Mouse (Mus musculus) c-Kit-positive CD71-positive TER-119-positive erythroid progenitor cells, embryonic 14.5 days (primary cell): Measurements from ENCODE around the gene Arhgap24.

Experiments
- DNase-seq: peaks from one replicate; pipeline ENCODE4 v3.0.0-alpha.2; 2013; ENCODE audit warnings: low spot score

Gene Arhgap24

DNA sequence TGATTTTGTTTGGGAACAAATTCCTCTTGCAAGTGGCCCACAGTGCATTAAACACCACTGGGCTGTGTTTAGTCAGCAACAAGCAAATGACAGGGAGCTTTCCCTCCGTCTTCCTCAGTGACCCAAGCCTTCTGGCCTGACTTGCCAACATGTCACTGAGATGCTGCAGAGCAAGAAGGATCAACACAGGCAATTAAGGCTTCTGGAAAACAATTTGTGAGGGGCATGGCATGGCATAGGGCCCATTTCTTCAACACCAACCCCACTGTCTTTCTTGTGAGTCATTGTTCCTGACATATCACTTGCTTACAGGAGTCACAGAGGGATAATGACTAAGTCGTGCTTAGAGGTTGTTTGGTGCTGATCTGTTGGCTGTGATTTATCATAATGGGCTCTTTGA lies 196.0 kb downstream of the Arhgap24 start:
- DNase-seq = no peak

DNA sequence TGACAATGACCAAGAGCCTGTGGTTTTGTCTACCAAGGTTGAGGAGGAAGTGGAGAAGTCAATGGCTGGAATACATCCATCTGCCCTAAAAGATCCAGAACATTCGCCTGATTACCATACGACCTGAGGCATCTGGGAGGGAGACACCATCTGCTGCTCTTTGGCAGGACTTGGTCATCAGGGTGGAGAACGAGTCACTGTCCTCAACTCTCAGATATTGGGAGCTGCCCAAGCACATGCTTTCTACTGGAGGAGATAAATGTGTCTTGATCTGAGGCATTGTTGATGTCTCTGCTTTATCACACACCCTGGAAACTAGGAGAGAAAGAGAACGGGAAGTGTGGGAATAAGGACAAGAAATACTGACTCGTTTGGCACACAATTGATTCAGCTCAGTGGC lies 206.5 kb downstream of the Arhgap24 start:
- no peak for DNase-seq

DNA sequence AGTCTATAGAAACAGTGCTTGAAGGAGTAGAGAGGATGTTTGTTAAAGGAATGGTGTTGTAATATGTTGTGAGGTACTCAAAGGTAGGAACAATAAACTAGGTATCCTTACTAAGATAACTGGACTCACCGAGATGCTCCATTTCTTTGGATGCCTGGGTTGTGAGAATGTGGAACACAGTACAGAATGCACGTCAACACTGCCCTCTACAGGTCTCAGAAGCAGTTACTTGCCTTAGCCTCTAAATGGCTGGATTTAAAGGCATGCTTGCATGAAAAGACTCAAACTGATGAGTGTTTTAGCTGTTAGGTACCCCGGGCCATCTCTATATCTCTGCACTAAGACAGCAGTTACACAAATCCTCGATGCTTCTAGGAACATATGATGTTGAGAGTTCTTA lies 211.3 kb downstream of the Arhgap24 start:
- peak; percentile 3 for DNase-seq

DNA sequence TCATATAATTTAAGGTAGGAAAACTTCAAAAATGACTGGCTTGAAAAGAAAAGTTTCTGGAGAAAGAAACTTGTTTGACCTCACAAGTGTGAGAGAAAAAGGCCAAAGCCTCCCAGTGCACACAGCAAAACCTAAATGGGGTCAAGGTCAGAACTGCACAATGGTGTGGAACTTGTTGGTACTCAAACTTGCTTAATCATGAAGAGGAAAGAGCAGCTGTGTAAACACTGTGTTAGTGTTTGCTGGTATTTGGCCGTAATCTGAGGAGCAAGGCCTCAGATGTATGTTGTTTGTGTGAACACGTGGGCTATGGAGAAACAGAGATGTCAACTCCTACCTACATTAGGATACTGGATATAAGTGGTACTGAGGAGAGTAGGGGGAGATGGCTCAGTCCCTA lies 212.0 kb downstream of the Arhgap24 start:
- no peak for DNase-seq

DNA sequence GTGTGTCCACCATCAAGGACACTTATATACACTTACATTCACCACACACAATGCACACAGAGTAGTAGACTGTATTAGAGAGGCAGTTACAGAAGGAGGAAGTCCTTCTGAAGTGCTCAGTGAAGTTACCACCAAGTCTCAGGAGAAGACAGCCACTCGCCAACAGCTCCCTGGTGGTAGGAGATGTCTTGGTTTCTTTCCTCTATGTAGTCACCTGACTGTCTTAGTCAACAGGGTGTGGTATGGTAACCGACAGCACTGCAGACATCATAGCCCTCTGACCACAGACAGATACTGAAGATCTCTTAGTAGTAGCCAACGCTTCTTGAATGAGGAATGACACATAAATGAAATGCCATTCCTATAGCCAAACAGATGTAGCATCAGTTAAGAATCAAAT lies 212.7 kb downstream of the Arhgap24 start:
- no peak for DNase-seq

DNA sequence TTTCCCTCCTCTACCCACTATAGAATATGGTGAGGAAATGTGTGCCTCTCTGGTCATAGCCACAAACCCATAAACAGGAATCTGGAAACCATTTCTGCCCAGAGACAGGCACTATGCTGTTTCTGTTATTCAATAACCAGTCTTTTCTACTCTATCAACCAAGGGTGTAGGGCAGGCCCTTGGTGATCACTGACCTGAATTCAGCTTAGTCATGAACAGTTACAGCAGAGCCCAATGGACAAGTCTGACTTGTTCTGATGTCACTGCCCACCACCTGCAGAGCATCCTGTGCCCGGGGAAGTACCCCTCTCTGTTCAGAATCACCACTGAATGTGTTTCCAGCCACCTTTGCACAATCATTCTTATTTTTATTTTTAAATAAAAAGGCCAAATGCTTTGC lies 216.6 kb downstream of the Arhgap24 start:
- DNase-seq = no peak

DNA sequence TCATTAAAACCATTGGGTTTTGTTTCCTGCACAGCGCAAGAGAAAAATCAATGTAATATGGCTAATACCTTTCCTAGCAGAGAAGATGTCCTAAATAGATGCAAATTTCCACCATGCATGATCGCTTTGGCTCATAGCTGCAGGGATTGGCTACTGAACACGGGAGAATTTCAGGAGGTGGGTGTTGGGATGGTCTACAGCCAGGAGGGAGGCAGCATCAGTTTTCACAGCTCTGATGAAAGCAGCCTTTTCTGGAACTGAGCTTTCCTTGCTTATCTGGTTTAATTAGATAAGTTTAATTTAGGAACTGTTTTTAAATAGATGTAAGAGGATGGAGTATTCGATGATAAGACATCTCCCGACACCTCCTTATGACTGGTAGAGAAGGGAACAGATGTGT lies 217.2 kb downstream of the Arhgap24 start:
- DNase-seq = no peak

DNA sequence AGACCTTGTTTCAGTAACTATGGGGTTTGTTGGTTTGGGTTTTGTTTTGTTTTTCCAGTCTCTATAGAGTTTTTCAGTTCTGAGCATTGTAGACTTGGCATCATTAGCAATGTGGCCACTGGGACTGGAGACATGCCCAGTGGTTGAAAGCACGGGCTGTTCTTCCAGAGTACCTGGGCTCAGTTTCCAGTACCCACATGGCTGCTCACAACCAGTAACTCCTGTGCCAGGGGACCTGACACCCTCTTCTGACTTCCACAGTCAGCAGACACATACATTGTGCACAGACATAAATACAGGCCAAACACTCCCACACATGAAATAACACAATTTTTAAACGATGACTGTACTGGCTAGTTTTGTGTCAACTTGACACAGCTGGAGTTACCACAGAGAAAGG lies 217.7 kb downstream of the Arhgap24 start:
- DNase-seq = no peak

DNA sequence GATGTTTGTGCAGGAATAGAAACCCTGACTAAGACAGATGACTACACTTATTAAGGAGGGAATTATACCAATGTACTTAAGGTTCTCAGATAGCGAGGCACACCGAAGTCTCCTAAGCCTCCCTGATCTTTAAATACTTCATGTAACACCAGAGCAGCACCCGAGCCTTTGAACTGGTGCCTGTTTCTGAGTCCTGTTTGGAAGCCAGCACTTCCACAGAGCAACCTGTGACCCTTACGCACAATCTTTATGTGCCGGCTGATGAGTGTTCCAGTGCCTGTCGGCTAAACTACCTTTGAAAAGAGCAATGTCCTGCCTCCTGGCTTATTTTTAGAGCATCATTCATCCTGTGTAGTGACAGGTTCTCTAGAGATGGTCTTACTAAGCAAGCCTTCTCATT lies 221.4 kb downstream of the Arhgap24 start:
- no peak for DNase-seq

DNA sequence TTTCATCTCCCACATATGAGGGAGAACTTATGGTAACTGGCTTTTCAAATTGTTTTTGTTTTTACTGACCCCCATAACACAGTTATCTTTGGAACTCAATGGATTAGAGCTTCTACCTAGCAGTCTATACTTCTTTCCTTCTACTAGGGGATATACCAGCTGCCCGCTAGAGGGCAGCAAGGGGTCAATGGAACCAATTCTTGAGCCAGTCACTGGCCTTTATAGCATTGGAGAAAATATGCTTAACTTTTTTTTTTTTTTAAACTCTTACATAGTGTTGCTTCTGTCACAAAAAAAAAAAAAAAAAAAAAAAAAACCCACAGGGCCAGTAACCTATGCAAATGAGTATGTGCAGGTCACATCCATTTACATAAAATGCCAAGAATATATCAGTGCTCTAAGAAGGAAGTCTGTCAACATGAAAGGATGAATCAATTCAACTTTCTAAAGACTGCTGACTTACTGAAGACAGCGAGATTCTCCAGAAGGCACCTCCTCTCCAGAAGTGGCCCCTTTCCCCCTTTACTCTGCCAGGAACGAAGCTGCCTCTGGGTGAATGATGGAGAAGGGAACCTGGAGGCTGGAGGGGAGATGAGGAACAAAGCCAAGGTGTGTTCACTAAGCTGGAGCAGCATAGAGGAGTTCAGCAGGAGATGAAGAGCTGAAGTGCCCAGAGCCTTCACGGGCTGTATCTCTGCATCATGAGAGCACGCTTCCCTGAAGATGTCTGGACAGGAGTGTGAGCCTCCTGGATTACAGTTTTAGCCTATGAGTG lies 222.3 kb downstream of the Arhgap24 start:
- DNase-seq = peak; percentile 31

DNA sequence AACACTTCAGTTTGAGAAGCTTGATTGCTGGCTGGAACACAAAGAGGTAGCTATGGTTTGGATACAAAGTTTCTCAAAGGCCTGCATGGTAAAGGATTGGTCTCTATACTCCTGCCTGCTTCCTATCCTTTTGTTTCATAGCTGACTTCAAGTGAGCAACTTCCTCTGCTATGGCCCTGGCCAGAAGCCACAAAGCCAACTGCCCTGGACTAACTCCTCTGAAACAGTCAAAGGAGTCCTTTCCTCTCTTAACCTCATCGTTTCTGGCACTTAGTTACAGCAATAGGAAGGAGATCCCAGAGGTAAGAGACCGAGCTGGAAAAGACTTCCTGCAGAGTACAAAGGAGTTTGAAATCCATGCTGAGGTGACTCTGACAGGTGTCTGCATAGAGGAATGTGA lies 224.0 kb downstream of the Arhgap24 start:
- no peak for DNase-seq

DNA sequence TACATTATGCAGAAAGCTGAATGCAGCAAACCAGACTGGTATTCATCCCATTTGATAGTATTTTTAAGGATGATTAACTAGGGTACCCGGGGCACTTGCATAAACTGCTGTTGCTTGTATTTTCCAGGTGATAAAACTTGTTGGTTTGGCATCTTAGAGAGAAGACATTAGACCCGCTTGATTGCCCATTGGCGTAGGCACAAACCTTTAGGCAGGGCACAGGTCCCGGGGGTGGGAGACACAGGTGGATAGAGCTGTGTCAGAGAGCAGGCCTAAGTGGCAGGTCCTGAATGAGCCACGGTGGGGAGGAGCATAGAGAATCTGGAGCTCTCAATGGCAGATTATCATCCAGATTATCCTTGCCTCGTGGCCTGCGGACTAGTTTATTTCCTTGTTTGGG lies 229.1 kb downstream of the Arhgap24 start:
- DNase-seq = no peak

DNA sequence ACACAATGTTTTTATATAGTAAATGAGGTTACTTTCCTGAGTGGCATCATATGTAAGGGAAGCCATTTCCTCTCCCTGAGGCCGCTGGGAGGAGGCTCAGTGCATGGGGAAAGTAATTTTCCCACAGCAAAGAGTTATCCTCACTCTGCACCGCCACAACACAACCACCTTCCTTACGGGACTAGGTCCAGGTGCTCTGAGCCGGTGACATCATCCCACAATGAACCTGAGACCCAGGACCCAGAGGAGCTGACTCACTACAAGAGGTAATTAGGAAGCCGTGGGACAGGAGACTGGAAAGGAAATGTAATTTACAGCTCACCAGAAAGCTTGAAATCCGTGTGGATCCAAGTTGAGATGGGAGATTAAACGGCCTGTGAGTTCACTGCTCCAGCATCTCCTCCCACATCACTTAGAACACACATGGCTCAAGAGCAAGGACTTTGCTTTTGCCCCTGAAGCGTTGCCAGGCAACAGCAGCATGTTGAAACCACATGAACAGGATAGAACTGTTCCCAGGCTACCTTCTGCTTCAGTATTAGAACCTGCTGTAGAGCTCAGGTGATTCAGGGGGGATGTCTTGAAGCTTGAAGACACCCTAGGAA lies 238.3 kb downstream of the Arhgap24 start:
- DNase-seq = no peak

DNA sequence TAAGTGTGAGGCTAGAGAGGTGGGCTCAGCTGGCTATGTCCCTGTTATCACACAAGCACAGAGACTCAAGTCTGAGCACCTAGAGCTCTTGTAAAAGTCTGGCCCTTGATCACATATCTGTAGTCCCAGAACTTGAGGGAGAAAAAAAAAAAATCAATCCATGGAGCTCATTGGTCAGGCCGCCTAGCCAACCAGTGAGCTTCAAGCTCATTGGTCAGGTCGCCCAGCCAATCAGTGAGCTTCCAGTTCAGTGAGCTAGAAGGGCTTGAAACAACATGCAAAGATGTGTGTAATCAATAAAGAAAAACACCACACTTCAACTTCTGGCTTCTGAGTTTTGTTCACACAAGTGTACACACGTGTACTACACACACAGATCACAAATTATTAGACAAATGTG lies 242.4 kb downstream of the Arhgap24 start:
- DNase-seq = no peak

DNA sequence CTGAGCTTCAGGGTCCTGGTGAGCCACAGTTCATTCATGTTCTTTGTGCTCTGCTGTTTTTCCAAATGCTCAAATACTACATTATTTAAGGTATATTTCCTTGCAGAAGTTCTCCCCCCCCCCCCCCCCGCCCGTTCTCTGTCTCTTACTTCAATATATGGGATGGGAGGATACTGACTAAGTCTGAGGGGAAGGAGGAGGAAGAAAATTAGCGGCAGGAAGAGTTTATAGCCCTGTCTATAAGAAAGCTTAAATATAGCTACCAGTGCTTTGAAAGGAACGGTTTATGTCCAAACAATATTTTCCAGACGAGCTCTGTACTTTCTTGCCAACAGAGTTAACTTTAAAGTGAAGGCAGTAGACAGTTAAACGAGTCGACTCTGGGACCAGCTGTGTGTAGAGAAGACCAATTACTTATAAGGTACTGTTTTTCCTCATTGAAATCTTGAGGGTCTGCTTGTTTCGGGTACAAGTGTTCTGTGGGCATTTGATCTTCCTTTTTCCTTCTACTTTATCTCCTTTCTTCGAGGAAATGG lies 243.7 kb downstream of the Arhgap24 start:
- no peak for DNase-seq

DNA sequence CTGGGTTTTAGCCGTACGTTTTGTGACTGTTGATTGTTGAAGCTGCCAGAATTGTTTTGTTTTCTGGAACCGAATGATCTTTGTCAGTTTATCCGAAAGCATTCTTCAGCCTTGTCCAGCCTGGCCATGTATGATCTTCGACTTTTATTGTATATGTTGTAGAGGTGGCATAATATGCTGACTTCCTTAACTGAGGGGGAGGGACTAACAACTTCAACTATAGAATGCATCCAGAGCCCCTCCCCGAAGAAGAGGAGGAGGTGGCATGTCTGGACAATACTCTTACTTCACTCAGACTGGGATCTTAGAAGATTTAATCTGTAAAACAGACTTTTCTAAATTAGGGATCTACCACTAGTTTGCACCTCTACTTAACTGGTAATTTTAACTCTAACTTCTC lies 244.2 kb downstream of the Arhgap24 start:
- no peak for DNase-seq

DNA sequence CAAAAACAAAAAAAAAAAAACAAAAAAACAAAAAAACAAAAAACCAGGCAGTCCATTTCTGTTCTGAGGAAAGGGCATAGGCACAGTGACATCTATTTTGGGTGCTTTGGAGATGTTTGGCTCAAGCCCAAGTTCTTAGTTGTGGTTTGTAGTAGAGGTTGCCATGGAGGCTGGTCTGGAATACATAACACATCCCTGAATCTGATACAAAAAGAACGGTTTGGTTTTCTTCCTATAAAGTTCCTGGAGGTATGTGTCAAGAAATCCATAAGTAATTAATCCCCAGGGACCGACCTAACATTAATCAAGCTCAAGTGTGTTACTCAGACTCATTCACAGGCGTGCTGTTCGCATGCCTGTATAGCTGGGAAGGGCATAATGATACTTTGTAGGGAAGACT lies 245.8 kb downstream of the Arhgap24 start:
- no peak for DNase-seq

DNA sequence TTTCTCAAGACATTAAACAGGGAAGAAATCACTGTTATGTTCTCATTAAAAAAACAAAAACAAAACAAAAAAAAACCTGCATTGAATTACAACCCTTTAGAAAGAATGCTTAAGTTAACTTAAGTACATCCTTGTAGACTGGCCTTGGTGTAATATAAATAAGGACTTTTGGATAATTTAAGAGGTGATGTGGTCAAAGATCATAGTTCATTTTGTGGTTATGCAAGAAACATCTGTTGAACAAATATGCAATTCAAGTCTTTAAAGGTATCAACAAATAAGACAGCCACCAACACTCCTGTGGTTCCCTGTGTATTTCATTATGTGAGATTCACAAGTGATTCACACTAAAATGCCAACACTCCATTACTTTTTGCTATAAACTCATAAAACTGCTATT lies 247.3 kb downstream of the Arhgap24 start:
- DNase-seq = no peak

DNA sequence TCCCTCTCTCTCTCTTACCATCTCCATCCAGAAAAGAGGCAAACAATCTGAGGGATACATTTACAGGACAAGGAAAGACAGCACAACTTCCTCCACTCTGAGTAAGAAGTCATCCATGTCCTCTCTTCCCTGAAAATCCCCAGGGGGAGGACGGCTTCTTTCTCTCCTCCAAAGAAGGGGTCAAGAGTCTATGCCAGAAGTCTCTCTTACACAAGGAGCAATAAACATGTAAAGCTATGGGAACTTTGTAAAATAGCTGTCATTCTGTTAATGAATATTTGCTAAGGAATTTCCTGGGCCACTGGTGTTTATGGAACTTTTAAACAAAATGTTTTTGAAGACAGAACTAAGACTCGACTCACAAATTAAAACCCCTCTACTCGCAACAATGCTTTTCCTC lies 248.3 kb downstream of the Arhgap24 start:
- no peak for DNase-seq

DNA sequence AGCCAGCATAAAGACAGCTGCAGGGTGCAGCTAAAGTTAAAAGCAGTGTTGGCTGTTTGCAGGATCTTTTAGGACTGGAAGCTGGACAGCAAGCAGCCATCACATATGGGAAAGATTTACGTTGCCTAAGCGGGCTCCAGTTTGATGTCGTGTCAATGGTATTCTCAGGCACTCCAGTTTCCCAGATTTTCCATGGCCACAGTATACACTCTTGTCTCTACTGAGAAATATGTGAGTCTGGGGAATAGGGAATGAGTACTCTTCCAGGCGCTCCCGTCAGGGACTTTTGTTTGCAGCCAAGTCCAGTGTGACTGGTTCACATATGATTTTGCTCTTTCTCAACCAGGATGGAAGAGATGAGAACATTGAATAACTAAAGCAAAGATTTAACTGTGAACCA lies 254.9 kb downstream of the Arhgap24 start:
- no peak for DNase-seq

DNA sequence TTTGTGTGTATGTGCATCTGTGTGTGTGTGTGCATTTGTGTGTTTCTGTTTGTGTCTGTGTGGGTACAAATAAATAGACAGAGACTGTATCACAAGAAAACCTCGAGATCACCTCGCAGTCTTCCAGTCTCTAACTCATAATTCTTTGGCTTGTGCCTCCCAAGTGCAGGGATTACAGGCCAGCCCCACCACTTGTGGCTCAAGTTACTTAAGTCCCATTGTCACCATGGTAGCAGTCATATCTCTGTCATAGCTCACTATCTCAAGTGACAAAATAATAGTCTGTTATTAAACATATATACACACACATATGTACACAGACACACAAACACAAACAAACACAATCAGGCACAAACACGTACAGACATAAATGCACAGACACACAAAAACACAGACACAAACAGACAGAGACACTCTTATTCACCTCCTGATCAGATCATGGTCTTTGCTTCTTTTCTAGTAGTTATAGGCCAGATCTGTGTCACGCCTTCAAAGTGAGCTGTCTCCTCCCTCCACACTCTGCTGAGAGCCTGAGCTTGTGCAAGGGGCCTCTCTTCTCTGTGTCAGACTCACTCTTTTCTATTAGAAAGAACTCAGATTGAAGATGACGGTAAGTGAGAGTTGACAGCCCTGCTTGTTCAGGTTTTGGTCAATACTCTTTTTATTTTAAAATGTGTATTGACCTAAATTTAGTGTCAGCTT lies 261.5 kb downstream of the Arhgap24 start:
- DNase-seq = no peak

DNA sequence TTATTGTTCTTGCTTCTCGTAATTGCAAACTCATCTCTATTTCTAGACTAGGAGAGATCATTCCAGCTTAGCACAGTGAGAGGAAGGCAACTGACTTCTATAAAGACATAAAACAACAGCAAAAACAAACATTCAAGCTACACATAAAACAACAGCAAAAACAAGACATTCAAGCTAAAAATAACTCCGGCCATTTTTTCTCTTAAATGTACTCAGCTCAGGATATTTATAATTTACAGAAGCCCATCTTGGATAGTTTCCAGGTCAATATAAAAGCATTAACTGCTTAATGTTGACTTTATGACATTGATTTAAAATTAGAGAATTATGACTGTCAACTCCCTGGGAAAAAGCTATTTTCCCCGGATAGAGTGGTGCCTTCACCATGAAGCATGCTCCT lies 262.2 kb downstream of the Arhgap24 start:
- no peak for DNase-seq

DNA sequence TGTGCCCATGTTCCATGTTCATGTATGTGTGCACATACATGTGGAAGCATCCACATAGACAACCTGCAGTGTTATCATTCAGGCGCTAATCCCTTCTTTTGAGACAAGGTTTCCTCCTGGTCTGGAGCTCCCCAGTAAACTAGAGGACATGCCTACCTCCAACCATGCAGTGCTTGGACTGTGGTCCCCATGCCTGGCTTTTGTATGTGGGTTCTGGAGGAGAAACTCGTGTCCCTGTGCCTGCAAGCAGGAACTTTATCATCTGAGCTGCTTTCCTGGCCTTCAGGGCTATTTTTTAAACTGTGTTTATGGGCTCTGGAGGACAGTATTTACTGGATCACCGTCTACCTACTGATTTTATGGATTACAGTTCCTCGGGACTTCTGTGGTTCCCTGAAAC lies 262.9 kb downstream of the Arhgap24 start:
- no peak for DNase-seq
